Mouse (Mus musculus) testis, adult 2 months (tissue): ENCODE measurements at regions not wholly inside any gene's neighbourhood (a gene's known extent, or its start where the extent isn't known, plus 50 kb on each side); places are given as distances from the start of the nearest gene placed in this dataset.

Experiments used
- CTCF ChIP-seq: fragments of 200-500 bp; IDR thresholded peaks from 2 replicates; pipeline ENCODE4 v1.5.1; 2012; ENCODE audit warnings: low read depth, mild to moderate bottlenecking, inconsistent platforms, low read length, moderate library complexity; ENCODE audit not compliant: control insufficient read depth, insufficient read depth, insufficient replicate concordance
- POLR2A ChIP-seq: fragments of 200-500 bp; IDR thresholded peaks from 2 replicates; pipeline ENCODE4 v1.6.1; 2012; ENCODE audit warnings: low read depth, mild to moderate bottlenecking, inconsistent platforms, low read length, moderate library complexity; ENCODE audit not compliant: control insufficient read depth

DNA sequence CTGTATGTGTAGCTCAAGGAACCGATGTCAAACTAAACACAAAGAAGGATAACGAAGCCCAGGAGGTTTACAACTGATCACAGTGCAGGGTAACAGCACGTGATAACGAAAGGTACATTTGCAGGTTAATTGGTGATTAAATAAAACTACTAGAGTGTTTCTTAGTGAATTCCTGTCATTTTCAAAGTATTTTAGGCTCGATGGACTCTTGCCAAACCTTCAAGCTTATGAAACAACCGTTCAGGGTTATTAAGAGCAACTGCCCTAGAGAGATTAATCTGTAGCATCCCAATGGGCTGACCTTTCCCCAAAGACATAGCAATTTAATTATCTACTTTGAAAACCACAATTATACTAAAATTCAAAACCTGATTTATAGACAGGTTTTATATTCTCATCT lies 741.1 kb downstream of the Robo2 start:
- TF ChIP-seq CTCF = no peak
- no peak for TF ChIP-seq POLR2A
